9 mouse cellular contexts compared by ENCODE assay signal in the genomic region with DNA sequence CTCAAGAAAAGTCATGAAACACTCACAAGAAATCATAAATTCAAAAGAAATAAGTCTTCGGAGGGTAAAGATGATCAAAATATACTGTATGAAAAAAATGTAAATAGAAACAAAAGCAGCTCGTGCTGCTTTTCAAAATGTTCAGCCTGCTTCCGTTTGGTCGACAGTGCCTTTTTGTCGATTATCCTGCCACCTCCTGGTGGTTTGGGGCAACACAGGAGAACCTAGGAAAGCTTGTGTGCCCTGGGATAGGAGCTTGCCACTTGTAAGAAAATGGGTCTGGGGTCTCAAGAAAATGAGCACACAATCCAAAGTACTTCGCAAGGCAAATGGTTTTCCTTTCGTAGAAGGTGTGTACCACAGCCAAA. TPM values are rescaled to one million over a fixed set of nuclear protein-coding genes. Genes with fewer than 3 reads are reported as not detected.
DNase-seq lines count a peak whose midpoint lies in the region; ATAC-seq and TF ChIP-seq lines count a peak whose summit lies in the region.
"Had no signal": no experiment of that assay in that cellular context is flagged by ENCODE, and none has a peak within 500 bp of the region (broad histone marks: within the 10 kb centered on the region; RNA-seq: fewer than 3 reads in every experiment).

No protein-coding gene starts in this region.

- peak overlapping the region; percentile 51 for H3K4me3 ChIP-seq in C2C12 (ENCODE audit: insufficient read depth, poor library complexity, severe bottlenecking)
- H3K4me3 ChIP-seq in embryonic facial prominence, embryonic 11.5 days (ENCODE audit: low read depth, low read length) = peak overlapping the region; percentile 59
- peak overlapping the region; percentile 76 for H3K4me3 ChIP-seq in heart, embryonic 10.5 days
- peak overlapping the region; percentile 81 for H3K4me3 ChIP-seq in kidney, embryonic 14.5 days (ENCODE audit: low read length)
- H3K4me3 ChIP-seq in liver, embryonic 13.5 days (replicated peaks) = peak overlapping the region; percentile 72
- H3K4me3 ChIP-seq in stomach, embryonic 15.5 days (replicated peaks) = peak overlapping the region; percentile 74

- TF ChIP-seq CTCF in C2C12 (IDR thresholded peaks at IDR 0.05; ENCODE audit: control insufficient read depth, insufficient read depth, insufficient read length) = peak; percentile 58

- no peak overlapping the region for H3K27ac ChIP-seq in embryonic facial prominence, embryonic 11.5 days (replicated peaks; ENCODE audit: low read depth, low read length)
- no peak overlapping the region; the same call in 1 of the 2 replicates for H3K27ac ChIP-seq in heart, embryonic 10.5 days
- no peak overlapping the region for H3K27ac ChIP-seq in kidney, embryonic 14.5 days (ENCODE audit: low read depth, low read length)
- H3K27ac ChIP-seq in liver, embryonic 13.5 days = no peak overlapping the region
- no peak overlapping the region for H3K27ac ChIP-seq in stomach, embryonic 15.5 days

- no peak overlapping the region for H3ac ChIP-seq in C2C12 (ENCODE audit: control insufficient read depth, insufficient read length, low read depth)

- WGBS in embryonic facial prominence, embryonic 11.5 days = under 1% methylated on average over 7 of the region's 7 CpGs
- 1% methylated on average over 7 of the region's 7 CpGs for WGBS in heart, embryonic 10.5 days
- WGBS in kidney, embryonic 14.5 days = 1% methylated on average over 7 of the region's 7 CpGs
- WGBS in liver, embryonic 13.5 days (ENCODE audit: insufficient replicate concordance) = 0% methylated on average over 7 of the region's 7 CpGs
- WGBS in stomach, embryonic 15.5 days = 2% methylated on average over 7 of the region's 7 CpGs

- no peaks in the 10 kb centered on the region for H3K79me2 ChIP-seq in C2C12 (ENCODE audit: control insufficient read depth, insufficient read depth)

- H3K27me3 ChIP-seq in C2C12 (ENCODE audit: control insufficient read depth, insufficient read depth, insufficient read length) = no peaks in the 10 kb centered on the region
- no peaks in the 10 kb centered on the region for H3K27me3 ChIP-seq in embryonic facial prominence, embryonic 11.5 days (ENCODE audit: control insufficient read depth, insufficient read depth, low read length)
- no peaks in the 10 kb centered on the region for H3K27me3 ChIP-seq in heart, embryonic 10.5 days (ENCODE audit: insufficient read depth, poor library complexity, severe bottlenecking)
- H3K27me3 ChIP-seq in kidney, embryonic 14.5 days (ENCODE audit: control insufficient read depth, insufficient read depth, low read length) = no peaks in the 10 kb centered on the region
- H3K27me3 ChIP-seq in liver, embryonic 13.5 days = no peaks in the 10 kb centered on the region
- no peaks in the 10 kb centered on the region for H3K27me3 ChIP-seq in stomach, embryonic 15.5 days (replicated peaks)

- no peaks in the 10 kb centered on the region for H3K4me1 ChIP-seq in embryonic facial prominence, embryonic 11.5 days (ENCODE audit: control insufficient read depth, insufficient read depth, low read length)
- no peaks in the 10 kb centered on the region for H3K4me1 ChIP-seq in heart, embryonic 10.5 days
- peaks cover 3% of the 10 kb centered on the region; the same call in 1 of the 2 replicates for H3K4me1 ChIP-seq in kidney, embryonic 14.5 days (ENCODE audit: control insufficient read depth, insufficient read depth, low read length)
- H3K4me1 ChIP-seq in liver, embryonic 13.5 days (replicated peaks) = peaks cover 15% of the 10 kb centered on the region
- H3K4me1 ChIP-seq in stomach, embryonic 15.5 days = peaks cover 4% of the 10 kb centered on the region; the same call in 1 of the 2 replicates

- peak overlapping the region; percentile 47 for H3K9ac ChIP-seq in embryonic facial prominence, embryonic 11.5 days (replicated peaks; ENCODE audit: low read length)
- peak overlapping the region; percentile 65; the same call in 1 of the 2 replicates for H3K9ac ChIP-seq in kidney, embryonic 14.5 days (ENCODE audit: low read depth, low read length)
- peak overlapping the region; percentile 77 for H3K9ac ChIP-seq in liver, embryonic 13.5 days
- peak overlapping the region; percentile 13; the same call in 1 of the 2 replicates for H3K9ac ChIP-seq in stomach, embryonic 15.5 days

- no peaks in the 10 kb centered on the region for H3K36me3 ChIP-seq in C2C12 (ENCODE audit: control insufficient read depth, insufficient read depth)
- H3K36me3 ChIP-seq in embryonic facial prominence, embryonic 11.5 days (replicated peaks; ENCODE audit: control insufficient read depth, insufficient read depth, low read depth, low read length) = no peaks in the 10 kb centered on the region
- H3K36me3 ChIP-seq in heart, embryonic 10.5 days = no peaks in the 10 kb centered on the region
- no peaks in the 10 kb centered on the region for H3K36me3 ChIP-seq in kidney, embryonic 14.5 days (ENCODE audit: control insufficient read depth, insufficient read depth, low read length)
- no peaks in the 10 kb centered on the region for H3K36me3 ChIP-seq in liver, embryonic 13.5 days
- no peaks in the 10 kb centered on the region for H3K36me3 ChIP-seq in stomach, embryonic 15.5 days

- no peaks in the 10 kb centered on the region for H3K9me3 ChIP-seq in embryonic facial prominence, embryonic 11.5 days (replicated peaks; ENCODE audit: control insufficient read depth, low read length)
- H3K9me3 ChIP-seq in heart, embryonic 10.5 days = no peaks in the 10 kb centered on the region
- no peaks in the 10 kb centered on the region for H3K9me3 ChIP-seq in kidney, embryonic 14.5 days (ENCODE audit: control insufficient read depth, low read length)
- no peaks in the 10 kb centered on the region for H3K9me3 ChIP-seq in liver, embryonic 13.5 days (replicated peaks)
- no peaks in the 10 kb centered on the region for H3K9me3 ChIP-seq in stomach, embryonic 15.5 days

- peak overlapping the region; percentile 79 for H3K4me2 ChIP-seq in embryonic facial prominence, embryonic 11.5 days (ENCODE audit: low read depth, low read length)
- peak overlapping the region; percentile 92 for H3K4me2 ChIP-seq in kidney, embryonic 14.5 days (replicated peaks; ENCODE audit: low read depth, low read length)
- H3K4me2 ChIP-seq in liver, embryonic 13.5 days = peak overlapping the region; percentile 95
- H3K4me2 ChIP-seq in stomach, embryonic 15.5 days = peak overlapping the region; percentile 90

- no peaks in the 10 kb centered on the region for H3K79me3 ChIP-seq in C2C12 (ENCODE audit: low read depth)

- DNase-seq in adrenal gland, postnatal 10 days = peak; percentile 83
- DNase-seq in embryonic facial prominence, embryonic 11.5 days (ENCODE audit: low spot score) = peak; percentile 93
- DNase-seq in heart, embryonic 10.5 days (ENCODE audit: low spot score) = peak; percentile 86
- DNase-seq in liver, embryonic 13.5 days = peak; percentile 74
- DNase-seq in naive thymus-derived CD4-positive, alpha-beta T cell, adult 2 months (ENCODE audit: low read depth) = peak; percentile 91

- no peak for ATAC-seq in embryonic facial prominence, embryonic 11.5 days (replicated peaks; ENCODE audit: insufficient number of reproducible peaks, low FRiP score, low TSS enrichment, low read depth)
- ATAC-seq in kidney, embryonic 14.5 days (ENCODE audit: low FRiP score, low TSS enrichment) = no peak
- no peak for ATAC-seq in liver, embryonic 13.5 days (ENCODE audit: low read depth)
- no peak for ATAC-seq in stomach, embryonic 15.5 days (ENCODE audit: insufficient read depth, low FRiP score, low read depth)

TF ChIP-seq in C2C12, 6 proteins besides CTCF, POLR2A, EP300 and RAD21:
- TF ChIP-seq MYOD1 (IDR thresholded peaks at IDR 0.05; ENCODE audit: control insufficient read depth, insufficient read length, low read depth) = no peak
- TF ChIP-seq MAX (IDR thresholded peaks at IDR 0.05) = no peak
- TF ChIP-seq CEBPB (IDR thresholded peaks at IDR 0.05; ENCODE audit: low read depth) = no peak
- no peak for TF ChIP-seq MYOG (IDR thresholded peaks at IDR 0.05; ENCODE audit: control insufficient read depth, extremely low read depth, insufficient read length)
- TF ChIP-seq FOSL1 (IDR thresholded peaks at IDR 0.05; ENCODE audit: insufficient read depth, low read length, poor library complexity, severe bottlenecking) = no peak
- no peak for TF ChIP-seq USF1 (IDR thresholded peaks at IDR 0.05; ENCODE audit: low read depth)
TF ChIP-seq in C2C12: peak in this region for 0.

RNA-seq across cellular contexts. Expression of a gene that starts 21.9 kb away (rescaled TPM):
- polyA plus RNA-seq in C2C12 (2012; fragmentation: generic; extraction: Trizol) = 0.23 TPM
- total RNA-seq in adrenal gland, postnatal 10 days (2021) = 10 to 100 TPM; 14.0 to 29.6 TPM
- 1.2 and 1.5 TPM in 2 replicates for polyA plus RNA-seq in embryonic facial prominence, embryonic 11.5 days (2014; fragmentation: Nextera tagmentation; extraction: Ambion mirVana)
- polyA plus RNA-seq in heart, embryonic 10.5 days (2016; fragmentation: Nextera tagmentation; extraction: Ambion mirVana) = 5.5 and 8.9 TPM in 2 replicates
- polyA plus RNA-seq in kidney, embryonic 14.5 days (2014; fragmentation: Nextera tagmentation; extraction: Ambion mirVana) = 0.20 and 0.30 TPM in 2 replicates
- 1.3 and 1.7 TPM in 2 replicates for polyA plus RNA-seq in liver, embryonic 13.5 days (2015; fragmentation: Nextera tagmentation; extraction: Ambion mirVana)
- polyA plus RNA-seq in stomach, embryonic 15.5 days (2015; fragmentation: Nextera tagmentation; extraction: Ambion mirVana) = 0.72 and 0.78 TPM in 2 replicates

RNA-seq across cellular contexts. Expression of a gene that starts 51.0 kb away (rescaled TPM):
- not detected for polyA plus RNA-seq in C2C12 (2012; fragmentation: generic; extraction: Trizol)
- not detected for total RNA-seq in adrenal gland, postnatal 10 days (2021)
- polyA plus RNA-seq in embryonic facial prominence, embryonic 11.5 days (2014; fragmentation: Nextera tagmentation; extraction: Ambion mirVana) = not detected in 2 replicates
- 0.49 TPM in 1 of 2 replicates, not detected in the other for polyA plus RNA-seq in heart, embryonic 10.5 days (2016; fragmentation: Nextera tagmentation; extraction: Ambion mirVana)
- 0.20 TPM in 1 of 2 replicates, not detected in the other for polyA plus RNA-seq in kidney, embryonic 14.5 days (2014; fragmentation: Nextera tagmentation; extraction: Ambion mirVana)
- polyA plus RNA-seq in liver, embryonic 13.5 days (2015; fragmentation: Nextera tagmentation; extraction: Ambion mirVana) = not detected in 2 replicates
- polyA plus RNA-seq in stomach, embryonic 15.5 days (2015; fragmentation: Nextera tagmentation; extraction: Ambion mirVana) = 0.28 and 0.37 TPM in 2 replicates
- total RNA-seq: layer of hippocampus, postnatal 25 days had no signal

RNA-seq across cellular contexts. Expression of a gene that starts 54.7 kb away (rescaled TPM):
- polyA plus RNA-seq in C2C12 (2012; fragmentation: generic; extraction: Trizol) = 1.2 TPM
- total RNA-seq in adrenal gland, postnatal 10 days (2021) = 100 to 1,000 TPM; 601 to 945 TPM
- 62.3 and 63.6 TPM in 2 replicates for polyA plus RNA-seq in embryonic facial prominence, embryonic 11.5 days (2014; fragmentation: Nextera tagmentation; extraction: Ambion mirVana)
- polyA plus RNA-seq in heart, embryonic 10.5 days (2016; fragmentation: Nextera tagmentation; extraction: Ambion mirVana) = 59.9 and 75.5 TPM in 2 replicates
- 91.1 and 148 TPM in 2 replicates for polyA plus RNA-seq in kidney, embryonic 14.5 days (2014; fragmentation: Nextera tagmentation; extraction: Ambion mirVana)
- 29.7 and 29.9 TPM in 2 replicates for polyA plus RNA-seq in liver, embryonic 13.5 days (2015; fragmentation: Nextera tagmentation; extraction: Ambion mirVana)
- 140 and 159 TPM in 2 replicates for polyA plus RNA-seq in stomach, embryonic 15.5 days (2015; fragmentation: Nextera tagmentation; extraction: Ambion mirVana)

Comparison
In these comparisons a context has a peak if more than half of its experiments do, and no peak if none do; other contexts are left out.
1. H3K9ac ChIP-seq: peak in every context shown above with its lines; median percentile 77 in liver, embryonic 13.5 days; 65 in kidney, embryonic 14.5 days; 47 in embryonic facial prominence, embryonic 11.5 days; 13 in stomach, embryonic 15.5 days.
2. RNA of a gene that starts 54.7 kb away (polyA plus RNA-seq): 91.1 to 148 TPM in kidney, embryonic 14.5 days, 140 to 159 TPM in stomach, embryonic 15.5 days, 62.3 to 63.6 TPM in embryonic facial prominence, embryonic 11.5 days, 59.9 to 75.5 TPM in heart, embryonic 10.5 days and 29.7 to 29.9 TPM in liver, embryonic 13.5 days; 1.2 TPM in C2C12 (single experiment); every median in the first group is over 10 times any median in the second.
3. Peak in every context shown above with its lines, with median percentiles within 50 percentile points of each other: H3K4me3 ChIP-seq, DNase-seq and H3K4me2 ChIP-seq.